Mouse (Mus musculus) embryonic facial prominence, embryonic 15.5 days (tissue): Measurements from ENCODE around the gene Ep300. TPM values are rescaled to one million over a fixed set of nuclear protein-coding genes. Genes with fewer than 3 reads are reported as not detected.

Source experiments
- microRNA-seq: library from miRNA; unstranded; fragments of <30 nt; microRNA quantifications from one replicate; pipeline ENCODE4, GENCODE M21; 2016; ENCODE audit warnings: borderline number of aligned reads
- polyA plus RNA-seq: library from polyadenylated mRNA; unstranded; fragments of >200 nt; fragmentation: Nextera tagmentation; extraction: Ambion mirVana; gene quantifications from 2 replicates; pipeline ENCODE4 v1.2.1, GENCODE M21; 2015

Ep300 gene
- polyA plus RNA-seq, 1 experiment from 2014 or later, result 22.9 TPM

Small RNA genes lying within 50 kb of the gene (microRNA-seq; reads per million reads assigned to microRNA genes)
- gene Gm23880, result not detected

Other genes starting within 250 kb of the Ep300 start
- 125 and 134 TPM in 2 replicates for gene Slc25a17, start 224.5 kb upstream of the Ep300 start, polyA plus RNA-seq
- 145 and 153 TPM in 2 replicates for gene St13, start 185.3 kb upstream of the Ep300 start, polyA plus RNA-seq
- 11.4 and 12.9 TPM in 2 replicates for gene Xpnpep3, start 185.2 kb upstream of the Ep300 start, polyA plus RNA-seq
- gene Dnajb7, start 177.1 kb upstream of the Ep300 start, polyA plus RNA-seq, result 1.3 and 2.3 TPM in 2 replicates
- gene Rbx1, start 119.1 kb upstream of the Ep300 start, polyA plus RNA-seq, result 418 and 468 TPM in 2 replicates
- 18.0 and 20.0 TPM in 2 replicates for gene L3mbtl2, start 78.5 kb downstream of the Ep300 start, polyA plus RNA-seq
- 10.4 and 12.4 TPM in 2 replicates for gene Chadl, start 111.9 kb downstream of the Ep300 start, polyA plus RNA-seq
- 29.5 and 31.2 TPM in 2 replicates for gene Zc3h7b, start 159.7 kb downstream of the Ep300 start, polyA plus RNA-seq
- 98.3 and 102 TPM in 2 replicates for gene Rangap1, start 160.2 kb downstream of the Ep300 start, polyA plus RNA-seq
- gene Tef, start 217.1 kb downstream of the Ep300 start, polyA plus RNA-seq, result 31.1 and 32.3 TPM in 2 replicates